Mouse (Mus musculus): ENCODE results near the gene Cygb.
"Not testable (repeated sequence)": the region's sequence is repeated elsewhere in the genome, so short reads cannot be mapped to it uniquely, and the experiment has no call there.

Gene Cygb

GRCm38 (mm10) chr11:116636607-116637006 lies 17.5 kb downstream of the Cygb start:
- DNase-seq (ENCODE audit: low spot score in 2 of 2): not testable (repeated sequence)

- no peak for DNase-seq (ENCODE audit: low spot score in 2 of 2)
Observed at GRCm38 (mm10) chr11:116632962-116633361, 21.2 kb downstream of the Cygb start.

GRCm38 (mm10) chr11:116630171-116630965 lies 23.7 kb downstream of the Cygb start:
- DNase-seq (ENCODE audit: low spot score in 2 of 2): no peak

- no peak for DNase-seq (ENCODE audit: low spot score in 2 of 2)
Observed at GRCm38 (mm10) chr11:116629472-116629871, 24.6 kb downstream of the Cygb start.

GRCm38 (mm10) chr11:116628712-116629111 lies 25.4 kb downstream of the Cygb start:
- DNase-seq (ENCODE audit: low spot score in 2 of 2): peak in 1 of 2 experiments; percentile 94

- DNase-seq (ENCODE audit: low spot score in 2 of 2): no peak
Observed at GRCm38 (mm10) chr11:116627072-116628020, 26.8 kb downstream of the Cygb start.

GRCm38 (mm10) chr11:116626299-116627071 lies 27.6 kb downstream of the Cygb start, which contains the start of gene Rhbdf2:
Gene Rhbdf2 (minus strand): TSS chr11:116627019.
- DNase-seq (ENCODE audit: low spot score in 2 of 2): no peak

- DNase-seq (ENCODE audit: low spot score in 2 of 2): no peak
Observed at GRCm38 (mm10) chr11:116625081-116626000, 28.8 kb downstream of the Cygb start.

- no peak for DNase-seq (ENCODE audit: low spot score in 2 of 2)
Observed at GRCm38 (mm10) chr11:116624131-116624832, 29.8 kb downstream of the Cygb start.

- no peak for DNase-seq (ENCODE audit: low spot score in 2 of 2)
Observed at GRCm38 (mm10) chr11:116623281-116624124, 30.6 kb downstream of the Cygb start.

- peak in 1 of 2 experiments; percentile 38 for DNase-seq (ENCODE audit: low spot score in 2 of 2)
Observed at GRCm38 (mm10) chr11:116621258-116621704, 32.8 kb downstream of the Cygb start.

GRCm38 (mm10) chr11:116620559-116621253 lies 33.4 kb downstream of the Cygb start:
- DNase-seq (ENCODE audit: low spot score in 2 of 2): no peak

- DNase-seq (ENCODE audit: low spot score in 2 of 2): no peak
Observed at GRCm38 (mm10) chr11:116620073-116620472, 34.0 kb downstream of the Cygb start.

- no peak for DNase-seq (ENCODE audit: low spot score in 2 of 2)
Observed at GRCm38 (mm10) chr11:116619561-116619960, 34.6 kb downstream of the Cygb start.

GRCm38 (mm10) chr11:116619156-116619555 lies 35.0 kb downstream of the Cygb start:
- DNase-seq (ENCODE audit: low spot score in 2 of 2): no peak

GRCm38 (mm10) chr11:116618666-116619065 lies 35.4 kb downstream of the Cygb start:
- DNase-seq (ENCODE audit: low spot score in 2 of 2): no peak

- no peak for DNase-seq (ENCODE audit: low spot score in 2 of 2)
Observed at GRCm38 (mm10) chr11:116617641-116618040, 36.5 kb downstream of the Cygb start.

GRCm38 (mm10) chr11:116616438-116617118 lies 37.5 kb downstream of the Cygb start:
- no peak for DNase-seq (ENCODE audit: low spot score in 2 of 2)
